Mouse (Mus musculus): ENCODE measurements around the gene Ppm1a.

DNA sequence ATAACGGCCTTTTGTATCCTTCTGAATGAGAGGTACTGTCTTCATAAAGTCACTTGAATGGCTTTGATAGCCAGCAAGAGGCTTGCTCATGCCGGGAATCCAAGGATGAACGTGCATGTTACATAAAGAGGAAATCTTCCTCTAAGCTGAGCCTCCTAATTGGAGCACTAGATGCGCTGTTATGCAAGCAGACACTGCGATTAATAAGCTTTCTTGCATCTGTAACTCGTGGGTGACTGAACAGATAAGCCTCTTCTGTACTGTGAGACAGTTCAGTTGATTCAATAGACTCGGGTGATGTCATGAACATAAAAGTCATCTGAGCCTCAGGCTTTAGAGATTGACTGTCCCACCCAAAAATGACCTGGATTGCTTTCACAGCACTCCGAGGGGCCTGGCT, 73.1 kb downstream of the Ppm1a start:
- TF ChIP-seq CTCF (IDR thresholded peaks at IDR 0.05) (no peak), EP300 (IDR thresholded peaks at IDR 0.05) (no peak)
